Mouse (Mus musculus): ENCODE measurements around the gene Celf2.

GRCm38 (mm10) chr2:6622082-6622481, 887.3 kb downstream of the Celf2 start:
- TF ChIP-seq CHD2 (IDR thresholded peaks at IDR 0.05; ENCODE audit: low read depth, low read length) (no peak), ZC3H11A (IDR thresholded peaks at IDR 0.05; ENCODE audit: borderline replicate concordance, low read depth, low read length) (no peak), HCFC1 (IDR thresholded peaks at IDR 0.05; ENCODE audit: borderline replicate concordance, insufficient read depth, low read length) (no peak), ZNF384 (IDR thresholded peaks at IDR 0.05; ENCODE audit: low read depth, low read length) (no peak), MAFK (IDR thresholded peaks at IDR 0.05; ENCODE audit: insufficient read depth, low read depth, low read length) (no peak)

Measured in ES-E14 (cell line).